Mouse (Mus musculus) urinary bladder, postnatal 4 days (tissue): Measurements from ENCODE around the gene Cblc.

ENCODE experiments used
- DNase-seq, 2 experiments: peaks; one replicate each; pipeline ENCODE4 v3.0.0; 2021 to 2022; ENCODE audit warnings: low spot score in 2 of 2

Cblc gene

DNA sequence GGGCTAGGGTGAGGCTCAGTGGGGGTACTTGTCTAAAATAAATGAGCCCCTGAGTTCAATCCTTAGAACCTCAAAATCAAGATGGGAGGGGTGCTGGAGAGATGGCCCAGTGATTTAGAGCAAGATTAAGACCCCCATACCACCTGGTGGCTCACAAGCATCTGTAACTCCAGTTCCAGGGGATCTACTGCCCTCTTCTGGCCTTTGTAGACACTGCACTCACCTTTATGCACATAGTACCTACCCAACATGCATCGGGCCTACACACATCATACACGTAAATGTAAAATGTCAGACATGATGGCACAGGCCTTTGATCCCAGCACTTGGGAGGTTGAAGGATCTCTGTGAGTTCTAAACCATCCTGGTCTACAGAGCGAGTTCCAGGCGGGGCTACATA is 14.0 kb downstream of the Cblc start:
- DNase-seq: no peak

DNA sequence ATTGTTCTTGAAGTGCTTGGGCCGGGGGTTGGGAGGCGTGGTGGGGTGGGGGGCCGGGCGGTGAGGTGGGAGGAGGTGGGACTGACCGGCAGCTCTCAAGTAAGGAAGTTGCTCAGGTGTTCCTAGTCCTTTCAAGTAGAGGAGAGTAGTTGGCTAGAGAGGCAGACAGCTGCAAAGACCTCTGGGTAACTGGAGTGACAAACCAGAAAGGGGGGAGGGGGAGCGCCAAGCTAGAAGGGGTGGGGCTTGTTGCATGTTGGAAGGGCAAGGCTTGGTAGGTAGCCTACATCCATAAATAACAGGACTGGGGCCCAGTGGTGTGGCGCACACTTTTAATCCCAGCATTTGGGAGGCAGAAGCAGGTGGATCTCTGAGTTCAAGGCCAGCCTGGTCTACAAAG is 14.9 kb downstream of the Cblc start:
- no peak for DNase-seq

DNA sequence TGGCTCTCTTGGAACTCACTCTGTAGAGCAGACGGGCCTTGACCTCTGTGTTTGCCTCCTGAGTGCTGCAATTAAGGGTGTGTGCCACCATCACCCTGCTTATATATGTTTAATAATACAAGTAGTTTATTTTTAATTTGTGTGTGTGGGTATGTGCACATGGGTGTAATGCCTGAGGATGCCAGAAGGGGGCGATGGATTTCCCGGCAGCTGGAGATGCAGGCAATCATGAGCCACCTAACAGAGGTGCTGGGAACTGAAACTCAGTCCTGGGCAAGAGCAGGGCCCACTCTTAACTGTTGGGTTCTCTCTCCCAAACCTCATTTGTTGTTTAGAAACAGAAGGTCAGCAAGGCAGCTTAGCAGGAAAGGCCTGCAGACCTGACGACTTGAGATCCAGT is 16.7 kb downstream of the Cblc start:
- DNase-seq: no peak

DNA sequence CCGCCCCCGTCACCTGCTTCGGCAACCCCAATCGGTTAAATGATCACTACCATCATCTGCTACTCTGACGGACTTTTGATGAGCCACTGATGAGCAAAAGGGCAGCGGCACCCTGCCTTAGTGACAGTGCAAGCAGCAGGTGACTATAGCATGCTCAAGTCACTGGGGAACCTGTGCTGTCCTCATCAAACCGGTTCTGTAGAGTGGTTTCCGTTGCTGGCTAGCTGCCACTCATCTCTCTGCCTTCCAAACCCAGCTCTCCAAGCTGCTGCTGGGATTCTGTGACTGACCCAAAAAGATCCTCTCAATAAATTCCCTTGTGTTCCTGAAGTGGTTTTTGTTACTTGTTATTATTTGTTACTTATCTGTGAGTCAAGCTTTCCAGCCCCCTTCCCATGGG is 18.0 kb downstream of the Cblc start:
- no peak for DNase-seq

DNA sequence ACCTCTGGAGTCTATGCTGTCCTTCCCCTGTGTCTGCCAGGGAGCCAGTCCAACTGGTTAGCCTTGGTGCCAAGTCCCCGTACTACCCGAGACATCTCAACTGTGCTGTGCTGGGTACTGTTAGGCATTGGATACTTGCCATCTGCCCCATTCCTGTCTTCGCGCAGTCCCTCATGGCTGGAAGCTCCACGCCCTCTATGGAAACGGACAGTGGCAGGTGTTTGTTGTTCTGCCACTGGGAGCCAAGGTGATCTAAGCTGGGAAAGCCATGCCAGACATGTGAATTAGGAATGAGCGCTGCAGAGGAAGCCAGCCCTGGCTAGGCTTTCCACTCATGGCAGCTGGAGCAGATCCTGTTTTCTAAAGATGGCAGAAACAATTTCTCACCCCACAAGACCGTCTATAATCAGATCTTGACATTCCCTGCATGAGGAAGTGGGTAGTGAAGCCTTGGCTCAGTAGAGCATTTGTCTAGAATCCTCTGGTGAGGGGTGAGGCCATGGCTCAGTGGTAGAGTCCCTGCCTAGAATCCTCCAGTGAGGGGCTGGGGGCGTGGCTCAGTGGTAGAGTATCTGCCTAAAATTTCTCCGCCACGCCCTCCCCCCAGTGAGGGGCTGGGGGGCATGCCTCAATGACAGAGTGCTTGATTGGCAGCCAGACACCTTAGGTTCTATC is 19.4 kb downstream of the Cblc start:
- DNase-seq: no peak

DNA sequence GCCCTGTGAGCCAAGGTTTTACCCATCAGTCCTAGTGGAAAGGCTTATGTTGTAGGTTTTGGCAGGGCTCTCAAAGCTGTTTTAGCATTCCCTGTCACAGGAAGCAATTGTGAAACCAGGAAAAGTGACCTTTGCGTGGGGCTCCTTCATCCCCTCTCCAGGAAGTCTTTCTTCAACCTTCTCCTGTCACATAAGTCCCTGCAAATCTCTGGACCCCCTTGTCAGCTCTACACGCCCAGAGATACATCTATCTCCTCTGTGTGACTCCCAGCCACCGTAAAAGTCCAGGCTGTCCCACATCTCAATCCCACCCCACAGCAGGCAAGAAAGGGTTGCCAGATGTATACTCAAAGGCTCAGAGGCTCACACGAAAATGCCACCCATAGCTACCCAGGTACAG is 24.9 kb downstream of the Cblc start:
- DNase-seq: no peak

DNA sequence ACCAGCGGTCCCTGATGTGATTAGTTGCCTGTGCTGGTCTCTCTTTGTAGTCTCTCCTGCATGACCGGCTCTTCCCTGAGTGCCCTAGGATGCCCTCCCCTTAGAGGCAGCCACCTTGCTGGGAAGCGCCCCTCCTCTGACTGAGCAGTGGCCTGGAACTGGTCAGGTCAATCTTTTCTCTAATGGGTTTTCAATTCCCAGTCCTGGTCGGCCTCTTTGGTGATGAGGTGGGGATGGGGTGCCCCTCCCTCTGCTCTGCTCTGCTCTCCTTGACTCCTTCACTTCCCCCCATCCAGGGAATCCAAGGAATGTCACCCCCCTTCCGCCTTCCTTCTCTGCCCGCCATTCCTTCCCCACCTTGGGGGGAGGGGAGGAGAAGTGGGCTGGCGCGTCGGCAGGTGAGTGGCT is 25.6 kb downstream of the Cblc start, which contains the start of gene Bcam:
Bcam (minus strand) TSS at position 33 of the 408 bp plus-strand sequence.
- DNase-seq: no peak

DNA sequence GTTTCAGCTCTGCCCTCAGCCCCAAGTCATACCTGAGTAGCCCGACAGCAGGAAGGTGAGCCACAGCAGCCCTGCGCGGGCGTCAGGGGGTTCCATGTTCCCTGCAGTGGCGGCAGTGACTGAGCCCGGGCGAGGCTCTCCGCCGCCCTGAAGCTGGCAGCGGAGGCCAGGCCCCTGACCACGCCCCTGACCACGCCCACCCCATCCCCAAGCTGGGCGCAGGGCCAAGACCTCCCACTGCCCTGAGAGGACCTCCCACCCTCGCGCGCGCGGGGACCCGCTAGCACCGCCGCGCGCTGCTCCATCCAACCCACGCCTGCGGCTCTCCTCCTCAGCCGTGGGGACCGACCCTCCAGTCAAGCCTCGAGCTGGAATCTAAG is 26.2 kb downstream of the Cblc start:
- DNase-seq: peak; percentile 85 to 92

DNA sequence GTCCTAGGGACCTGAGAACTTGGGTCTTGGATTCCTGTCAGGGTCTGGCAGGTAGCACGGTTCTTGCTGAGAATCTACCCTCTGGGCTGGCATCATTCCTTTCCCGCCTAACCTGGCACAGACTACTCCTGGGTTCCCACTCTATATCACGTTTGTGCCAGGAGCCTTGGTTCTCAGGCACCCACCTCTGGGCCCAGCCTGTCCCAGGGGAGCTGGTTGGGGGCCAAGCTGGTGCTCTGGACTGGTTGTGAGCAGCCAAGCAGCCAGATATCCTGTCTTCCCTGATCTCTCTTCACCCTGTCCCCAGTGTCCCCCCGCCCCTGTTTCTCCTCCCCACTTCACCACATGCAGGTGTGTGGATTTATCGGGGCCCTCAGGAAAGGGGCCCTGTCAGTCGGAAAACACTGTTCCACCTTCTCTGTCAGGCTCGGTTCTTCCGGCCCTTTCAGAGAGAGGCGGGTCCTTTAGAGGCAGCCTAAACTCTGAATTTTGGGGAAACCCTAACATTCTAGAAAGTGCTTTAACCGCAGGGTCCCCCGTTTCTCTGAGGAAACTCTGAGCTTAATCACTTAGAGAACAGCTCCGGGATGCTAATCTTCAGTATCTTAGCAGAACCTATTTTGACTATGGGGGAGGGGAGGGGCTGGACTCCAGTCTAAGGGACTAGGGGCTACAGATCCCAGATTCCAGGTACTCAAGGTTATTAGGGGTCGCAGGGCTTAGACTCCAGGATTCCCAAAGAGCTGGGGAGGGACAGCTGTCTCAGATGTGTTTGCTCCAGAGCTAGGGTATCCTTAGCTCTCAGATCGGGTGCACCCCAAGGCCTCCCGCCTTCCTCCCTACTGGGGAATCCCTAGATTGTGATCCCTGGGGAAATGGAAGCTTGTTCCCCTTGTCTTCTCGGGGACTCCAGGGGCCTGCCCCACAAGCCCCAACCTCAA is 26.9 kb downstream of the Cblc start:
- no peak for DNase-seq

DNA sequence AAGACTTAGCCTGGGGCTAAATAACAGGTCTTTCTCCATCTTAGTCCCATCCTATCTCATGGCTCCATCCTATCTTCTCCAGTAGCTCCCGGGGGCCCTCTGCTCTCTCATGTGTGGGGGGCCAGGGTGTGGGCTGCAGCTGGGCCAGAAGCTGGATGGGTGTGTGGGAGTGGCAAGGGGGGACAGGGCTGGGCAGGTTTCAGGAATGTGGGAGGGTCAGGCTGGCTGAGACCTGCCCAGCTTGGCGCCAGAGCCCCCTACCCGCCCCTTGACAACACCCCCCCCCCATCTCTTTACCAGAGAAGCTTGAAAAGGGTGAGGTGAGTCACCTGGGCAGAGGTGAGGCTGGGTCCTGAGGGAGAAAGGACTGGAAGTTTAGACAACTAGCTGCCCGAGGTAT is 27.6 kb downstream of the Cblc start:
- peak in 1 of 2 experiments; percentile 53 for DNase-seq

DNA sequence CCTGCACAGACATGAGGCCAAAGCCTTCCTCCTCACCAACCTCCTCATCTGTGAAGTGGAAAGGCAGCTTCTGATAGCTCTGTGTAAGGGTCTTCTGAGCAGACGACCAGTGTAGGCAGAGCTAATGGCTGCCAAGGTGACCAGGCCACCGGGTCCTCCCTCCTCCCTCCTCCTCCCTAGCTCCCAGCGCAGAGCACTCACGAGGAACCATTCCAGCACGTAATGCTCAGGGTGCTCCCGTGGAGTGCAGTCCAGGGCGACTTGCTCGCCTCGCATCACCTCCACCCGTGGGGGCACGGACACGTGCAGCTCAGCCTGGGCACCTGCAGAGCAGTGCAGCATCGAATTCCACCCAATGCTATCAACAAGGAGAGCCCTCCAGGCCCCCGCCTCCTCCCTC is 28.4 kb downstream of the Cblc start:
- DNase-seq: no peak

DNA sequence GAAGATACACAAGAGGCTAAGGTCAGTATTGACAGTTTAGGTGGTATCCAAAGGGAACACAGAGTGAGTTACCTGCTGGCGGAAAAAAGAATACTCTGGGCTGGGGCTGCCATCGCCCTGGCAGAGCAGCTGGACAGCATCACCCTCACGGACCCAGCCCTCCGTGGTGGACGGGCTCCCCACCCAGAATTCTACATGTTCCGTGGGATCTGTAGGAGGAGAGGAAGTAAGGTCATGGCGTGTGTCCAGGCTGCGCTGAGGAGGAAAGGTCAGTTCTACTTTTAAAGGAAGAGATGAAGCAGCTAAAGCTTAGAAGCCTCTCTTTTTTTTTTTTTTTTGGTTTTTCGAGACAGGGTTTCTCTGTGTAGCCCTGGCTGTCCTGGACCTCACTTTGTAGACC is 32.0 kb downstream of the Cblc start:
- DNase-seq: no peak

DNA sequence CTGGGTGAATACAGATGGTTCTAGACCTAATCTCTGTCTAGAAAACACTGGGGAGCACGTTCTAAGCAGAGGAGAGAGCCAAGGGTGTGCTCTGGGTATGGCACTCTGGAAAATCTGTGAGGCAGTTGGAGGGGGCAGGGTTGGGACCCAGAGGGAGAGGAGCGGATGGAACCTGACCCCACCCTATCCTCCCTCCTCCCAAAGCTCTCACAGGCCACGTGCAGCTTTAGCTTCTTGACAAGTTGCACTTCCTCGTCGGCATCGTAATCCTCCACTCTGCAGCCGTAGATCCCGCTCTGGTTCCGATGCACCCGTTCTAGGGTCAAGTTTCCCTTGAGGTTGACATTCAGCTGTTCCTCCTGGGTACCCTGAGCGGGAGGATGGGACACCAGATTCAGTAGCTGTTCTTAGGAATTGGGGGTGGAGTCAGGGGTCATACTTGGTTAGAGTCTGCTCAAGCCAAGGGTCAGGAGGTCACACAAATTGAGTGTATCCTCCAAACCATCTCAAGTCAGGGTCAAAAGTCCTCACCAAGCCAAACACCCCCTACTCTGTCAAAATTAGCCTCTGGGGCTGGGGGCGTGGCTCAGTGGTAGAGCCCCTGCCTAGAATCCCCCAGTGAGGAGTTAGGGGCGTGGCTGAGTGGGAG is 32.7 kb downstream of the Cblc start:
- DNase-seq: no peak

DNA sequence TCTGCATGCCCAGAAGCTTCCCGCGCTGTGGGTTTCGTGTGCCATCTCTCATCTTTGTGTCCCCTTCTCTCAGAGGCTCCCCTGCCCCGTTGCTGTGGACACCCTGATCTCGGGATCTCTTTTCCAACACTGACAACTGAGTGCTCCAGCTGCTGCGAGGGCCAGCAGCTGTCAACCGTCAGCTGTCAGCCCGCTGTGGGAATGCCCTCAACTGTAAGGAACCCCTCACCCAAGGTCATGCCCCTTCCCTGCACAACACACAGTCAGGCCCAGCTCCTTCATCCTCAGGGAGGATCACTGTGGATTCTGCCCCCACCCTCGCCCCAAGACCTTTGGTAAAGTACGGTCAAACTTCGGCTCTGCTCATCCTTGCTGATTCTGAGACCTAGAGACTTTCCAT is 34.3 kb downstream of the Cblc start:
- no peak for DNase-seq

DNA sequence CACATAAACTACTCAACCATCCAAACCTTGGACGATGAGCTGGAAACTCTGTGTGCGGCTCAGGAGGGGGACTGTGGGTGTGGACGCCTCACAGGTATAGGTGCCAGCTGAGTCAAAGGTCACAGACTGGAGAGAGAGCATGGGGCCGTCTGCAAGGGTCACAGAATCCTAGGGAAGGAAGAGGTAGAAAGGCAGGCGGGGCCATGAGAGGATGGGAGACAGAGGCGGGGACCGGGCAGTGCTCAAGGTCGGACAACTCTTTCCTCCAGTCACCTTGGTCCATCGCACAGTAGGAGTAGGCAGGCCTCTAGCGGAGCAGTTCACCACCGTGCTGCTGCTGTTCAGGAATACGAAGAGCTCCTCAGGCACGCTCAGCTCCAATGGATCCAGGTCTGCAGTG is 36.6 kb downstream of the Cblc start:
- DNase-seq: no peak

DNA sequence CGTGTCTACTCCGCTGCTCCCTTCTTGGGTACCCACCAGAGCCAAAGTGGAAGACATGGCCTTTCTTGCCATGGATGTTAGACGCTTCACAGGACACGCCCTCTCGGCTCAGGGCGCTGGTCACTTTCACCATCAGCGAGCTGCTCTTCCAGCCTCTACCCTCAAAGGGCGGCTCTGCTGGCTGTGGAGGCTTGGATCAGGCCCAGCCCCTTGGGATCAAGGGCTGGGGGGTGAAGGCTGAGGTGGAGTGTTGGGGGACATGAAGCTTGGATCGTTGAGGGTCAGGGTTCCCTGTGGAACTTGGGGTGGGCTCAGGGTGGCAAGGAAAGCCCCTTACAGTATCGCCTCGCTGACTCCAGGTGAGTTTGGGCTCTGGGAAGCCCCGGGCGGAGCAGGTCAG is 38.0 kb downstream of the Cblc start:
- no peak for DNase-seq

DNA sequence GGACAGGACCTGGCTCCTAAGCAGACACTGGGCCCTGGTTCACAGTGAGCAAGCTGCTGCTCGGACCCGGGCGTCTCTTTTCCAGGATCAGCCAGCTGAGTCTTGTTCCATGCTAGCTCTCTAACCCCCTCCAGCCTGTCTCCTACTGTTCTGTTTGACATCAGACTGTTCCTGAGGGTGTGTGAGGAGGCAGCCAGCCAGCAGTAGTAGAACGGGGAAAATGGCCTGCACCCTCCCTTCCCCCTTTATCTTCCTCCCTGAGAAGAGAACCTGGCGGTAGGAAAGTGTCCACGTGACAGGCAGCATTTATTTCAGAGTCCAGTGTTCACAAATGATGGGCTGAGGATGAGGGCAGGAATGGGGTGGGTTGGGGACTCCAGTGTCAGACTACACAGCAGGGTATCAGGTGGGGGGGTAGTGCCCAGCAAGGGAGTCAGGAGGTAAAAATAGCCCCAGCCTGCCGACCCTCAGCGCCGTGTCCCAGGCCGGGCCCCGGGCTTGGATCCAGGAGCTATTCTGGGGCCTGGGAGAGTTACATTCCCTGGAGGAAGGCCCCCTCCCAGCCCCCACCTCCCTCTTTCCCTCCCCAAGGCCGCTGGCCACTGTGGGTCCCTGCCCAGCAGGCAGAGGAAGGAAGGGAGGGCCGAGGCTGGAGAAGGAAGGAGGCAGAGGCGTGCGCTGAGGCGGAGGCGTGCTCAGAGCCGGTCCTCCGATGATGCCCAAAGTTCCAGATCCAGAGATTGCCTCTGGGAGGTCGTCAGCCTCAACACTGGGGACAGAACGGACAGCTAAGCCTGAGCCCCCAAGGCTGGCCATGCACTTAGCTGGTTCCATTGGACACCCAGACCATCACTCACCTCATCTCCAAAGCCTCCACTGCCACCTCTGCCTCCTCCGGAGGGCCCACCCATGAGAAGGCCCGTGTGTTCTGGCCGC is 40.5 kb downstream of the Cblc start:
- DNase-seq: peak in 1 of 2 experiments; percentile 68

DNA sequence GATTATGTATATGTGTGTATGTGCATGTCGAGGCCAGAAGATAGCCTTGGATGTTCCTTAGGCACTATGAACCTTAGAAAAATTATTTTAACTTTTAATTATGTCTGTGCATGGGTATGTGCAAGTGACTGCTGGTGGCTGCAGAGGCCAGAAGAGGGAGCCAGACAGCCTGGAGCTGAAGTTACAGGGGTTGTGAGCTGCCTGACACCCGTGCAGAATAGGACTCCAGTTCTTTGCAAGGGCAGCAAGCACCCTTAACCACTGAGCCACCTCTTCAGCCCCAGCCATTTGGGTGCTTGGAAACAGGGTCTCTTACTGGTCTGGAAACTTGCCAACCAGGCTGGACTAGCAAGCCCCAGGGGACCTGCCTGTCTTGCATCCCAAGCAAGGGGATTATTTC is 41.6 kb downstream of the Cblc start:
- DNase-seq: no peak

DNA sequence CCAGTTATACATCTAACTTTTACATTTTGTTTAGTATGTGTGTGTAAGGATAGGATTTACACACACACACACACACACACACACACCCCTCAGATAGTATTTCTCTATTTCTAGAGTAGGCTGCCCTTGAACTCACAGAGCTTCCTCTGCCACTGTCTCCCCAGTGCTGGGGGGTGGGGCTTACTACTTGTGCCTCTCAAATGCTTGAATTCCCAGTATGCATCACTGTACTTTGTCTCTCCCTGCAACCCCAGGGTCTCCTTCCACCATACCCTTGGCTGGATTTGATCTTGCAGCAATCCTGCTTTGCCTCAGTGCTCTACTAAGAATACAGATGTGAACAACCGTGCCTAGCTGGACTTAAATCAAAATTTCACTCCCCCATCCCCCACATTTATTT is 42.5 kb downstream of the Cblc start:
- no peak for DNase-seq

DNA sequence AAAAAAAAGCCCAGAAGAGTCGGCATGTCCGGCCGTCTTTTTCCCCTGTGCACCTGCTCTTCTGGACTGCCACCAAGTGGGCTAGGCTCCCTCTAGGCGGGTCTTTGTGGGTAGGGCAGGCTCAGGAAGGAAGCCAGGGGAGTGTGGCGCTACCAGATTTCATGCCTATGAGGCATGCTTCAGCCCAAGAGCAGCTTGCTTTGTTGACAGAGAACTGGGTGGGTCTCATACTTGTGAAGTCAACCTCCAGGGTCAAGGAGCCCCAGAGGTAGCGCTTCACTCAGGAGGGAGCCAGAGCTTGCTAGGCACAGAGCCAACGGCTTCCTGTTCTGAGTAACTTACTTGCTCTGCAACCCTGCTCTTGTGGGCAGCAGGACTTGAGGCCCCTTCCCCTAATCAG is 43.0 kb downstream of the Cblc start:
- DNase-seq: no peak

DNA sequence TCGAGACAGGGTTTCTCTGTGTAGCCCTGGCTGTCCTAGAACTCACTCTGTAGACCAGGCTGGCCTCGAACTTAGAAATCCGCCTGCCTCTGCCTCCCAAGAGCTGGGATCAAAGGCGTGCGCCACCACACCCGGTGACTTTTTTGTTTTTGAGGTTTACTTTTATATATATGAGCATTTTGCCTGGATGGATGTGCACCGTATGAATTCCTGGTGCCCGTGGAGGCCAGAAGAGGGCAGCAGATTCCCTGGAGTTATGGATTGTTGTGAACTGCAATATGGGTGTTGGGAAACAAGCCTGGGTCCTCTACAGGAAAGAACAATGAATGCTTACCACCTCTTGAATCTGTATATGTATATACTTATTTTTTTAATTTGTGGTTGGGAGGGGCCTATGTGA is 44.0 kb downstream of the Cblc start:
- DNase-seq: no peak

DNA sequence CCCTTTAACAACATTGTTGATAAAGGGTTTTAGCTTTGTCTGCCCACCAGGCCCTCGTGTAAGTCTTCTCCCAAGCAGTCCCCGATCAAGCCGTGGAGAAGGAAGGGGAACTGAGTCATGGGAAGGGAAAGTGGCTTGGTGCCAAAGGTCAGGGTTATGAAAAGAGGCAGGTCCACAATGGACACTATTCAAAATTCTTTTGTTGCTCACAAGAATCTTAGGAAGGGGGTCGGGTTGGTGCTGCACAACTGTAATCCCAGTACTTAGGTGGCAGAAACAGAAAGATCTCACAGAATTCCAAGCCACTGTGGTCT is 45.6 kb downstream of the Cblc start:
- DNase-seq: no peak
